In genomic region chr17:53568734-53569386, GRCm38 (mm10) we compare ENCODE assay signal across 9 mouse cellular contexts. TPM values are rescaled to one million over a fixed set of nuclear protein-coding genes. Genes with fewer than 3 reads are reported as not detected.
A peak's percentile ranks its signal among the peaks of the same experiment; 100 is the strongest.
DNase-seq lines count a peak whose midpoint lies in the region; ATAC-seq lines count a peak whose summit lies in the region.
"Had no signal": no experiment of that assay in that cellular context is flagged by ENCODE, and none has a peak within 500 bp of the region (broad histone marks: within the 10 kb centered on the region; RNA-seq: fewer than 3 reads in every experiment).

No protein-coding gene starts in this region.

- no peak for ATAC-seq in CD4-positive, CD25-positive, alpha-beta regulatory T cell, adult 4 months
- ATAC-seq in megakaryocyte, adult 5-6 weeks (ENCODE audit: poor library complexity, severe bottlenecking): no peak
- ATAC-seq in limb, embryonic 13.5 days (ENCODE audit: low FRiP score, low read depth): no peak
- ATAC-seq in stomach, embryonic 15.5 days (ENCODE audit: insufficient read depth, low FRiP score, low read depth): no peak

- H3K4me1 ChIP-seq in megakaryocyte, embryonic 14.5 days: peaks cover 55% of the 10 kb centered on the region
- H3K4me1 ChIP-seq in limb, embryonic 13.5 days: peaks cover 29% of the 10 kb centered on the region
- H3K4me1 ChIP-seq in stomach, embryonic 15.5 days: peaks cover 15% of the 10 kb centered on the region; the same call in 1 of the 2 replicates

- H3K4me3 ChIP-seq in megakaryocyte, embryonic 14.5 days (replicated peaks): peak overlapping the region; percentile 97
- peak overlapping the region; percentile 85 for H3K4me3 ChIP-seq in limb, embryonic 13.5 days
- peak overlapping the region; percentile 88 for H3K4me3 ChIP-seq in stomach, embryonic 15.5 days (replicated peaks)

- no peaks in the 10 kb centered on the region for H3K27me3 ChIP-seq in megakaryocyte, embryonic 14.5 days (replicated peaks)
- no peaks in the 10 kb centered on the region for H3K27me3 ChIP-seq in limb, embryonic 13.5 days
- no peaks in the 10 kb centered on the region for H3K27me3 ChIP-seq in stomach, embryonic 15.5 days (replicated peaks)

- H3K4me2 ChIP-seq in limb, embryonic 13.5 days (replicated peaks): peak overlapping the region; percentile 98
- peak overlapping the region; percentile 94 for H3K4me2 ChIP-seq in stomach, embryonic 15.5 days

- DNase-seq in CD4-positive, CD25-positive, alpha-beta regulatory T cell, adult 2 months (ENCODE audit: low read depth, low spot score): peak; percentile 25
- no peak for DNase-seq in frontal cortex, postnatal 14 days (ENCODE audit: low spot score in 2 of 2)
- DNase-seq in layer of hippocampus, postnatal 10 days (ENCODE audit: low spot score in 2 of 2): no peak

- H3K9me3 ChIP-seq in megakaryocyte, embryonic 14.5 days: no peaks in the 10 kb centered on the region
- H3K9me3 ChIP-seq in limb, embryonic 13.5 days: no peaks in the 10 kb centered on the region
- no peaks in the 10 kb centered on the region for H3K9me3 ChIP-seq in stomach, embryonic 15.5 days

- peak overlapping the region; percentile 89 for H3K9ac ChIP-seq in limb, embryonic 13.5 days
- no peak overlapping the region for H3K9ac ChIP-seq in stomach, embryonic 15.5 days

- H3K27ac ChIP-seq in limb, embryonic 13.5 days: peak overlapping the region; percentile 87; the same call in 1 of the 2 replicates
- H3K27ac ChIP-seq in stomach, embryonic 15.5 days: no peak overlapping the region

- WGBS in limb, embryonic 13.5 days: 41% methylated on average over 8 of the region's 8 CpGs
- 42% methylated on average over 8 of the region's 8 CpGs for WGBS in stomach, embryonic 15.5 days

- no peaks in the 10 kb centered on the region for H3K36me3 ChIP-seq in megakaryocyte, embryonic 14.5 days (replicated peaks; ENCODE audit: low read length)
- H3K36me3 ChIP-seq in limb, embryonic 13.5 days: no peaks in the 10 kb centered on the region
- no peaks in the 10 kb centered on the region for H3K36me3 ChIP-seq in stomach, embryonic 15.5 days

RNA-seq across cellular contexts. Expression of gene Kat2b, which starts 2.2 kb away (rescaled TPM):
- polyA plus RNA-seq in CD4-positive, CD25-positive, alpha-beta regulatory T cell, adult 4 months (2017; shearing (Covaris generic)): 10 to 100 TPM; 18.7 to 31.5 TPM
- 0.39 and 0.47 TPM in 2 replicates for polyA plus RNA-seq in megakaryocyte, embryonic 14.5 days (2012; ENCODE audit: insufficient read depth, low replicate concordance)
- total RNA-seq in megakaryocyte, adult 5-6 weeks (2015): 38.9 and 41.4 TPM in 2 replicates
- total RNA-seq in megakaryocyte, adult 5-6 weeks (2017): 57.9 and 72.6 TPM in 2 replicates
- polyA plus RNA-seq in limb, embryonic 13.5 days (2015; fragmentation: Nextera tagmentation; extraction: Ambion mirVana): 5.4 and 5.8 TPM in 2 replicates
- 4.1 and 5.3 TPM in 2 replicates for polyA plus RNA-seq in stomach, embryonic 15.5 days (2015; fragmentation: Nextera tagmentation; extraction: Ambion mirVana)
- total RNA-seq in layer of hippocampus, postnatal 10 days (2021): 10 to 100 TPM; 14.1 to 14.6 TPM

RNA-seq across cellular contexts. Expression of gene Pp2d1, which starts 29.6 kb away (rescaled TPM):
- polyA plus RNA-seq in CD4-positive, CD25-positive, alpha-beta regulatory T cell, adult 4 months (2017; shearing (Covaris generic)): 1 to 10 TPM in 1 of 2 experiments, under 1 TPM in 1; 0.60 to 1.2 TPM
- polyA plus RNA-seq in megakaryocyte, embryonic 14.5 days (2012; ENCODE audit: insufficient read depth, low replicate concordance): not detected in 2 replicates
- total RNA-seq in megakaryocyte, adult 5-6 weeks (2015): not detected in 2 replicates
- total RNA-seq in megakaryocyte, adult 5-6 weeks (2017): not detected in 2 replicates
- 0.19 and 0.34 TPM in 2 replicates for polyA plus RNA-seq in limb, embryonic 13.5 days (2015; fragmentation: Nextera tagmentation; extraction: Ambion mirVana)
- polyA plus RNA-seq in stomach, embryonic 15.5 days (2015; fragmentation: Nextera tagmentation; extraction: Ambion mirVana): 0.27 and 0.42 TPM in 2 replicates
- total RNA-seq in layer of hippocampus, postnatal 10 days (2021): not detected
- total RNA-seq: gastrocnemius, postnatal 36 days had no signal
